Mouse (Mus musculus) heart, embryonic 14.5 days (tissue): ENCODE measurements around the gene Tiam1. TPM values are rescaled to one million over a fixed set of nuclear protein-coding genes. Genes with fewer than 3 reads are reported as not detected.

ENCODE experiments used
- ATAC-seq: fragments of 200-750 bp; cut with Nextera tagmentation; 2 replicates; pipeline ENCODE4 v1.8.0; 2017; ENCODE audit warnings: low read depth, moderate TSS enrichment; ENCODE audit not compliant: insufficient number of reproducible peaks, insufficient read depth, low FRiP score
- H3K27ac ChIP-seq, 2 experiments: fragments of 200-500 bp in 1 of 2; fragments of 300-500 bp in 1 of 2; sonication (generic) in 1 of 2; replicated peaks in 1 of 2; 2 replicates each; pipeline ENCODE4 v1.5.1; 2012 to 2014; ENCODE audit warnings: low read depth in 2 of 2, low read length in 2 of 2, control low read depth in 1 of 2, mild to moderate bottlenecking in 1 of 2, mixed read lengths in 1 of 2; ENCODE audit not compliant: control insufficient read depth in 1 of 2, insufficient read depth in 1 of 2
- H3K27me3 ChIP-seq: fragments of 300-500 bp; sonication (generic); 2 replicates; pipeline ENCODE4 v1.6.1; 2014; ENCODE audit warnings: mild to moderate bottlenecking, low read length, control low read depth; ENCODE audit not compliant: control insufficient read depth, insufficient read depth
- H3K36me3 ChIP-seq: fragments of 300-500 bp; sonication (generic); 2 replicates; pipeline ENCODE4 v1.6.1; 2014; ENCODE audit warnings: mild to moderate bottlenecking, control low read depth, low read length, mixed read lengths; ENCODE audit not compliant: control insufficient read depth, insufficient read depth
- H3K4me1 ChIP-seq, 2 experiments: fragments of 200-500 bp in 1 of 2; fragments of 300-500 bp in 1 of 2; sonication (generic) in 1 of 2; 2 replicates each; pipeline ENCODE4 v1.6.1; 2012 to 2014; ENCODE audit warnings: low read length in 2 of 2, control low read depth in 1 of 2, mixed read lengths in 1 of 2; ENCODE audit not compliant: control insufficient read depth in 2 of 2, insufficient read depth in 2 of 2
- H3K4me2 ChIP-seq: fragments of 300-500 bp; sonication (generic); 2 replicates; pipeline ENCODE4 v1.6.1; 2014; ENCODE audit warnings: mild to moderate bottlenecking, low read length
- H3K4me3 ChIP-seq, 2 experiments: fragments of 200-500 bp in 1 of 2; fragments of 300-500 bp in 1 of 2; sonication (generic) in 1 of 2; 2 replicates each; pipeline ENCODE4 v1.5.1; 2012 to 2014; ENCODE audit warnings: low read length in 2 of 2, mild to moderate bottlenecking in 2 of 2, control low read depth in 1 of 2, low read depth in 1 of 2, moderate library complexity in 1 of 2; ENCODE audit not compliant: control insufficient read depth in 1 of 2, insufficient read depth in 1 of 2
- H3K9ac ChIP-seq: fragments of 300-500 bp; sonication (generic); 2 replicates; pipeline ENCODE4 v1.6.1; 2014; ENCODE audit warnings: mild to moderate bottlenecking, low read length
- H3K9me3 ChIP-seq: fragments of 300-500 bp; sonication (generic); 2 replicates; pipeline ENCODE4 v1.6.1; 2016; ENCODE audit warnings: low read length, control low read depth; ENCODE audit not compliant: control insufficient read depth
- WGBS: fragments of 180-500 bp; shearing (Covaris S2); extraction: QIAGEN DNeasy Blood & Tissue Kit; methylation state at CpG from one replicate; pipeline ENCODE4 v1.1.7; 2014; 5-methylcytosine and 5-hydroxymethylcytosine counted together
- polyA plus RNA-seq: library from polyadenylated mRNA; unstranded; fragments of >200 nt; fragmentation: Nextera tagmentation; extraction: Ambion mirVana; gene quantifications from 2 replicates; pipeline ENCODE4 v1.2.1, GENCODE M21; 2014

Tiam1 gene
- polyA plus RNA-seq, 1 experiment from 2014 or later = 12.6 TPM

DNA sequence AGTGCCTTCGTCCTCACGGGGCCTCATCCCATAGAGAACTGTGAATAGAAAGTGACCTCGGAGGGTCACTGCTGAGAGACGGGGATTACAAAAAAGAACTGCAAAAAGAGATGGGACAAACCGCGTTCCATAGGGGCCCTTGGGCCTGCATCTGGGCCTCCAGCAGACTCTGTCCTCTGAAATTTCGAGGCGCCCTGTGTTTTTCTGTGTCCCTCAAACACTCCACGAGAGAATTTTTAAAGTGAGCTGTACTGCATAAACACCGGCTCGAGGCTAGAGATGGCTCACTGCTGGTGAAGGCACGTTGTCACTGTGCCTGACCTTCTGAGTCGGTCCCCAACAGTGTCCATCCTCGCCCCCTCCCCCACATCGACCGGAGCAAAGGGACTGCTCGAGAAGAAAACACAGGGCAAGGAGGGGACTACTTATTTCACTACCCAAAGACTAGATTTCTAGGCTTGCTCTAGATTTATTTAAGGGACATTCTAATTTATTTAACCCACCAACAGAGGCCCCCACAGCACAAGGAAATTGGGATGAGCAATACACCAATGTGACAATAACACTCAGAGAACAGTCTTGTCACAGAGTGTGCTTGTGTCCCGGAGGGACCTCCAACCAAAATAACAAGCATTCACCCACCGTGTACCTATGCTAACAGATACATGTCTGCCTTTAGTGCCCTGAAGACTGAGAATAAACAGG is 200.2 kb downstream of the Tiam1 start:
- peak overlapping the region; percentile 11; the same call in 1 of the 2 replicates for H3K4me2 ChIP-seq
- no peaks in the 10 kb centered on the region for H3K27me3 ChIP-seq
- H3K9ac ChIP-seq = no peak overlapping the region
- H3K27ac ChIP-seq = no peak overlapping the region
- ATAC-seq = no peak
- H3K9me3 ChIP-seq = peaks cover 3% of the 10 kb centered on the region; the same call in 1 of the 2 replicates
- 33% methylated on average over 19 of the region's 19 CpGs for WGBS
- H3K4me3 ChIP-seq = no peak overlapping the region
- peaks cover 6 to 13% of the 10 kb centered on the region in 2 experiments; a peak in 3 of 4 replicates for H3K4me1 ChIP-seq
- no peaks in the 10 kb centered on the region for H3K36me3 ChIP-seq

DNA sequence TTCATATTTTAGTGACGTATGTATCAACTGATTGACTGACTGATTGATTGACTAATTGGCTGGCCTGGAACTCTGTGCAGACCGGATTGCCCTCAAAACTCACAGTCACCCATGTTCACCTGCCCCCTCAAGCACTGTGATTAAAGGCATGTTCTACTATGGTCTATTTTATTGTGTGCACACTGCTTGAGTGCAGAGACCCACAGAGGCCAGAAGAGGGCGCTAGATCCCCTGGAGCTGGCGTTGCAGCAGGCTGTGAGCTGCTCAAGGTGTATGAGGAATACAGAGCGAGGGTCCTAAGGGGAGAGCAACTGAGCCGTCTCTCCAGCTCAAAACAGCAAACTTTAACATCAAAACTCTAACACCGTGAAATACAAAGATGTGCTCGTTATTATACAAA is 202.9 kb downstream of the Tiam1 start:
- H3K9ac ChIP-seq = no peak overlapping the region
- no peak overlapping the region for H3K4me2 ChIP-seq
- H3K27ac ChIP-seq = no peak overlapping the region
- H3K4me1 ChIP-seq = peaks cover 6 to 13% of the 10 kb centered on the region in 2 experiments; a peak in 3 of 4 replicates
- H3K4me3 ChIP-seq = no peak overlapping the region
- no peaks in the 10 kb centered on the region for H3K36me3 ChIP-seq
- 93% methylated on average over 8 of the region's 8 CpGs for WGBS
- H3K27me3 ChIP-seq = no peaks in the 10 kb centered on the region
- peaks cover 3% of the 10 kb centered on the region; the same call in 1 of the 2 replicates for H3K9me3 ChIP-seq
- no peak for ATAC-seq

DNA sequence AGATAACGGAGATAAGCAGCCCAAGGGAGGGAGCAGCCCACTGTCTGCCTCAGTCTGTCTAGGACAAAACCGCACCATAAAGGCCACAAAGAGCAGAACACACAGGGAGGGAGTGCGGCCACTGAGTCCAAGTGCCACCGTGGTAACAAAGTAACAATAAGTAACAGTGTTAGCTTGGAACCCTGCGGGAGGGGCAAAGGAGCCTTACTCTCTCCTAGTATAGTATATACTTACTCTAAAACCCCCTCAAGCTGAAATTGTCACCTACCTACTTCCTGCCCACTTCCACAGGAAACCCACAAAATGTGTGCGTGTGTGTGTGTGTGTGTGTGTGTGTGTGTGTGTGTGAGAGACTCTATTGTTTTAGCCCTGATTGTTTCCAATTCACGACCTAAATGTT is 205.3 kb downstream of the Tiam1 start:
- H3K4me2 ChIP-seq = no peak overlapping the region
- no peak overlapping the region for H3K27ac ChIP-seq
- H3K36me3 ChIP-seq = no peaks in the 10 kb centered on the region
- no peak for ATAC-seq
- 69% methylated on average over 7 of the region's 7 CpGs for WGBS
- H3K4me3 ChIP-seq = no peak overlapping the region
- no peaks in the 10 kb centered on the region for H3K27me3 ChIP-seq
- no peak overlapping the region for H3K9ac ChIP-seq
- peaks cover under 1 to 4% of the 10 kb centered on the region in 2 experiments; a peak in 2 of 4 replicates for H3K4me1 ChIP-seq
- peaks cover 3% of the 10 kb centered on the region; the same call in 1 of the 2 replicates for H3K9me3 ChIP-seq

DNA sequence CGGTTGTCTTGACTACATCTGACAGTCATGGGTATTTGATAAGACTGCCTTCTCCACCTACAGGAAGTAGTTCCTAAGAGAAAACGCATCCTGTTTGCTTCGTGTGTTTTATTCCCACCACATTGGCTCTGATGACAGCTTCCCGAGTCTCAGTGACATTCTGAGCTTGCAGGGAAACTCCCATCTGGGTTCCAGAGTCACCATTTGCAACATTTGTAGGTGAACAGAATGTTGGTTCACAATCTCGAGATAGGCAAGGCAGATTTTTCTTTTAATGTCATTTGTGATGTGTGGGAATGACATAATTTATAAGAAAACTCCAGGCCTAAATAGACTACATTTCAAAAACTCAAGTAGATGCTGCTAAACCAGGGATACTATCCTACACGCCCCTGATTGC is 207.0 kb downstream of the Tiam1 start:
- no peak overlapping the region for H3K27ac ChIP-seq
- no peak overlapping the region for H3K9ac ChIP-seq
- H3K4me2 ChIP-seq = no peak overlapping the region
- ATAC-seq = no peak
- H3K4me3 ChIP-seq = no peak overlapping the region
- no peaks in the 10 kb centered on the region for H3K27me3 ChIP-seq
- H3K9me3 ChIP-seq = peaks cover 3% of the 10 kb centered on the region; the same call in 1 of the 2 replicates
- H3K36me3 ChIP-seq = no peaks in the 10 kb centered on the region
- 50% methylated on average over 6 of the region's 6 CpGs for WGBS
- H3K4me1 ChIP-seq = no peaks in the 10 kb centered on the region

DNA sequence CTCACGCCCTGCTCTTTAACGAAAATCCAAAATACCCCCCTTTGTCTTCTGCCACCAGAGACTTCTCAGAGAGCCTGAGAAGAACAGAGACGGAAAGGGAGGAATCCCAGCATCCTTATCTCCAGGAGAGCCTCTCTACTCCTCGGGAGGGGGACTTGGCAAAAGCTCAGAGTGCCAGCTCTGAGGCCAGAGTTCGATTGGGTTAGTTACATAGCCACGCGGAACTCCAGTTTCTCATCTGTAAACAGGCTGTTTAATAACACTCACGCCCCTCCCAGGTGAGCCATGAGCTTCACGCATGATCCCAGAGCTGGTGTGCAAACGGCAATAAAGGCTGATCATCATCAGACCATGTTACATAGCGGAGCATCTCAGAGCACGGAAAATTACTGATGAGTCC is 208.2 kb downstream of the Tiam1 start:
- H3K4me2 ChIP-seq = no peak overlapping the region

DNA sequence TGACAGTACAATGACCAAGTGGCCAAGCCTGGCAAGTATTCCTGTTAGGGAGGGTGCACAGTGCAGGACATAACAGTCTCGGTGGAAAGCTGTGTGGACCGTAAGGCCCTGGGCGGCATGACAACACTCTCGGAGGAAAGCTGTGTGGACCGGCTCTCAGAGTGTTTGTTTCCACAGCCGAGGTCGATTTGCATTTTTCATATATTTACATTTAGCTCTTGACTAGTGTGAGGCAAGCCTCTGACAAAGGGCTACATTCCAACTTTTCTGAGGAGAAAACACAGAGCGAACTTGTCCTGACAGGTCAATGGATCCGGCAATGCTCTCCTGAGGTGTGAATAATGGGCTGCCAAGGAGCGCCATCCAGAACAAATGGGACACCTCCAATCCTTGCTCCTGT is 209.0 kb downstream of the Tiam1 start:
- H3K9ac ChIP-seq = no peak overlapping the region
- H3K4me1 ChIP-seq = no peaks in the 10 kb centered on the region
- no peaks in the 10 kb centered on the region for H3K9me3 ChIP-seq
- no peak overlapping the region for H3K27ac ChIP-seq
- no peak overlapping the region for H3K4me2 ChIP-seq
- WGBS = 89% methylated on average over 10 of the region's 10 CpGs
- no peaks in the 10 kb centered on the region for H3K36me3 ChIP-seq
- H3K4me3 ChIP-seq = no peak overlapping the region
- no peak for ATAC-seq
- H3K27me3 ChIP-seq = no peaks in the 10 kb centered on the region

More for the DNA sequence above, 208.2 kb downstream of the Tiam1 start:
- 69% methylated on average over 12 of the region's 12 CpGs for WGBS
- Histone ChIP-seq H3K27ac (no peak overlapping the region), H3K9me3 (no peaks in the 10 kb centered on the region), H3K27me3 (no peaks in the 10 kb centered on the region), H3K9ac (no peak overlapping the region), H3K4me1 (no peaks in the 10 kb centered on the region), H3K36me3 (no peaks in the 10 kb centered on the region), H3K4me3 (no peak overlapping the region)
- no peak for ATAC-seq

DNA sequence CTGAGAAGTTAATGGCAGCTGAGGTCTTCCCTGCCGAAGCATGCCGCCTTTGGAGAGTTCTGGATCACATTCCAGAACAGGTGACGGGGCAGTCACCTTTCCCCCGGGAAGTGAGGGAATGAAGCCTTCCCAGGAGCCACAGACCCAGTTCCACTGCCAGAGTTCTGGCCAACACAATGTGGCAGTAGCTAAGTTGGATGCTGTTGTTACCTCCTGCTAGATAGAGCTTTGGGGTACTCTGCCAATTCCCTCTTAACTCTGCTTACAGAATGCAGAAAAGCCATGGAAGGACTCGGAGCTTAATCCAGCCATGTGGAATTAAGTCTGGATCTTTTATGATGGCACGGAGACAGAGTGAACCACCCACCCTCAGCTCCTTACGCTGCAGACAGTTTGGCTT is 209.6 kb downstream of the Tiam1 start:
- no peak overlapping the region for H3K4me3 ChIP-seq
- H3K27me3 ChIP-seq = no peaks in the 10 kb centered on the region
- H3K4me1 ChIP-seq = no peaks in the 10 kb centered on the region
- H3K4me2 ChIP-seq = no peak overlapping the region
- no peak overlapping the region for H3K9ac ChIP-seq
- no peaks in the 10 kb centered on the region for H3K9me3 ChIP-seq
- no peak overlapping the region for H3K27ac ChIP-seq
- H3K36me3 ChIP-seq = no peaks in the 10 kb centered on the region
- ATAC-seq = no peak
- 89% methylated on average over 7 of the region's 7 CpGs for WGBS

DNA sequence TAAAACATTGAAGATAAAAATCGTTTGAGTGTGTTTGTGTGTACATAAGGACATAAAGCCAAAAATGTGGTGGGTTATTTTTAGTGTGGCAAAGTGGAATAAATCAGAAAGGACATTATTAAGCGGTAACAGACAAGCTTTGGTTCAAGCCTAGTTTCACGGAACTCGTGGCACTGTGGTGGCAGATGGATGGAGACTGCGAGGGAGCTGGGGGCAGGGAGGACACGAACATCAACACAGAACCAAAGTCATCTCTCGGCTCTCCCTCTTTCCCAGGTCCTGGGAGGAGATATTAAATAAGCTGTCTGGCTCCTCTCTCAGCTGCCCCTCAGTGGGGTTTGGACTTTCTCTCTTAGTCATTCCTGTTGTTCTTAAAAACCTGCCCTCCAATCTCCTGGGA is 215.0 kb downstream of the Tiam1 start:
- Histone ChIP-seq H3K36me3 (no peaks in the 10 kb centered on the region), H3K27me3 (no peaks in the 10 kb centered on the region), H3K4me1 (peaks cover 8 to 9% of the 10 kb centered on the region in 2 experiments; a peak in 3 of 4 replicates), H3K27ac (no peak overlapping the region), H3K9ac (no peak overlapping the region), H3K4me3 (no peak overlapping the region), H3K4me2 (no peak overlapping the region), H3K9me3 (no peaks in the 10 kb centered on the region)
- WGBS = 86% methylated on average over 7 of the region's 7 CpGs
- ATAC-seq = no peak
